Mouse (Mus musculus) left cerebral cortex, adult 2 months (tissue): ENCODE results near the gene Hrh3. TPM values are rescaled to one million over a fixed set of nuclear protein-coding genes. Genes with fewer than 3 reads are reported as not detected.

Source experiments
- DNase-seq, 2 experiments: peaks; one replicate each; pipeline ENCODE4 v3.0.0; 2021 to 2022; ENCODE audit warnings: low spot score in 2 of 2, mixed read lengths in 1 of 2; ENCODE audit errors: extremely low spot score in 1 of 2
- H3K27ac ChIP-seq: fragments of 200-600 bp; 2 replicates; pipeline ENCODE4 v1.8.1; 2022
- H3K4me3 ChIP-seq: fragments of 200-600 bp; 2 replicates; pipeline ENCODE4 v1.8.1; 2022
- CTCF ChIP-seq: fragments of 200-600 bp; IDR thresholded peaks from 2 replicates; pipeline ENCODE4 v1.8.1; 2022; ENCODE audit warnings: antibody characterized with exemption, mild to moderate bottlenecking, moderate library complexity
- intact Hi-C: fragments of 180-260 bp; cut with DNase I; formaldehyde crosslinking; loops from one replicate; pipeline ENCODE4 v1.15.1; 2025
- total RNA-seq, 2 experiments: library from RNA; stranded (reverse); gene quantifications; 2 replicates each; pipeline ENCODE4 v1.2.3; 2021

The Hrh3 gene
- total RNA-seq, 2 experiments from 2014 or later = 84.3 to 85.7 TPM

DNA sequence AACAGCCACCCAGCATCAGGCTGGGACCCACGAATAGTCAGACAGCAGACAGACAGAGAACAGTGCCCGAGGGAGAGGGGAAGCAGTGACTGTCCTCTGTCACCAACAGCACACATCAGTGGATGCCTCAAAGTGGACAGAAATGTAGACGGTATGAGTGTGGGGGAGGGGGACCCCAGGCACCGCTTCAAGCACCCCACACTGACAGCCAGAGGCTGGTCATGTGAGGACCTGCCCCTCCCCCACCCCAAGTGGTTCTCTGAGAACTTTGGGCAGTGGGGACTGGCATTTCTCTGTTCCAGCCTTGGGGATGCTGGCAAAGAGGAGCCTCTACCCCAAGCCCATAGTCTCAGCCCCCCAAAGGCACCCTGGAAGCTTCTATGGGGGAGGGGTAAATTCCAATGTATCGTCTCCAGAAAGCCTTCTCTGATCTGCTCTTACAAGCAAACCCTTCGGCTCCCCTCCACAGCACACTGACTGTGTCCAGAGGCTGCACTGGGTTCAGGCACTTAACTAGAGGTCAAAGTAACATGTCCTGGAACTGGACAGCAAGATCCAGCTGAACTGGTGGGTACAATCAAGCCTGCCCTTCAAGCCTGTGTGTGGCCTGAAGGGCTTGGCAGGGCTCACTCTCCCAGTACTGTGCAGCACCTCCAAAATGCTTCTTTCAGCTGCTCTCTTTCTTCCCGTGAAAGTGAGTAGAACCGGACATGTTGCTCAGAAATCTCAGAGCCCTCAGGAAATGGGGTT, 1.3 kb upstream of the Hrh3 start:
- Histone ChIP-seq H3K27ac (peak overlapping the region; percentile 85), H3K4me3 (no peak overlapping the region)
- no peak for DNase-seq
- TF ChIP-seq CTCF = no peak
- intact Hi-C loops = loop anchor here (2.0 kb wide), 1 partner anchor 13 kb away; the partner anchor contains the start of gene Osbpl2

- intact Hi-C loops = loop anchor here (2.0 to 5.0 kb wide), 2 partner anchors 14 to 67 kb away; partner anchors contain the start of genes Adrm1 and Osbpl2
- DNase-seq = no peak
Measured at GRCm38 (mm10) chr2:180104659-180105377, 530 bp upstream of the Hrh3 start.

GRCm38 (mm10) chr2:180103151-180103977, 924 bp downstream of the Hrh3 start:
- Histone ChIP-seq H3K27ac (peak overlapping the region; percentile 79), H3K4me3 (peak overlapping the region; percentile 69)
- no peak for TF ChIP-seq CTCF
- intact Hi-C loops = loop anchor here (5.0 kb wide), 1 partner anchor 69 kb away; the partner anchor contains the start of gene Adrm1
- DNase-seq = no peak

More at GRCm38 (mm10) chr2:180104659-180105377, 530 bp upstream of the Hrh3 start:
- TF ChIP-seq CTCF = no peak
- Histone ChIP-seq H3K4me3 (peak overlapping the region; percentile 69), H3K27ac (peak overlapping the region; percentile 85)

- no peak for TF ChIP-seq CTCF
- Histone ChIP-seq H3K27ac (no peak overlapping the region), H3K4me3 (no peak overlapping the region)
- DNase-seq = no peak
- intact Hi-C loops = no loop called here
Measured at GRCm38 (mm10) chr2:180099529-180099928, 4.8 kb downstream of the Hrh3 start.

DNA sequence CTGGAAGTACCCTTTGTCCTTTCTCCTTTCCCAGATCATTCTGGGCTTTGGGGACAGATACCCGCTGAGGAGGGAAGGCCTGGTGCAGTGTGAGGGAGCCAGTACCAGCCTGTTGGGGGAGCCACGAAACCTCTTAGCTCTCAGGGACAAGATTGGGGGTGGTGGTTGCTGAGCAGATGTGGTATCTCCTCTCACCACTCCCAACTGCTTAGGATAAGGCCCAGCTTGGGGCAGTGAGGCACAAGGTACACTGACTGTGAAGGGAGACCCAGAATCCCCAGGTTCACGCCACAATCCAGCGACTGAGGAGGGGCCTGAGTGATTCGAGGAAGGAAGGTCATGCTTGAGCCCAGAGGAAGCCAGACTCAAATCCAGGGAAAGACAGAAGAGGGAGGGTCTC, 6.1 kb downstream of the Hrh3 start:
- Histone ChIP-seq H3K4me3 (no peak overlapping the region), H3K27ac (no peak overlapping the region)
- no peak for DNase-seq
- intact Hi-C loops = no loop called here
- TF ChIP-seq CTCF = peak; percentile 24

DNA sequence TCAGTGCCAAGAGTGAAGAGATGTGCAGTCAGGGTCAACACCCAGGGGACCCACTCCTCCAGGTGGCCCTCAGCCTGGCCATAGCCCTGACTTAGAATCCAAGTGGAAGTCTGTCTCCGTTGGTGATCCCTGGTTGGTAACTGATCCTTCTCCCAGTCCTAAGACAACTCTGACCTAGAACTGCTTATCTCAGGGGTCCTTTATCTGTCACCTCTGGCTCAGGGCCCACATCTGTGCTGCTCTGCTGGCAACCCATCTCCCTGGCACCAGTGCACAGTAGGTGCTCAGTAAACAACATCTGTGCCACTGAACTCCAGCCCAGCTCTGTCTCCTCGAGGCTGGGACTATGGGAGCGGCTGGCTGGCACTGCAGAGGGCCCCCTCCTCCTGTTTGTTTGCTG, 6.7 kb downstream of the Hrh3 start:
- intact Hi-C loops = no loop called here
- no peak for DNase-seq
- Histone ChIP-seq H3K27ac (no peak overlapping the region), H3K4me3 (no peak overlapping the region)
- no peak for TF ChIP-seq CTCF

DNA sequence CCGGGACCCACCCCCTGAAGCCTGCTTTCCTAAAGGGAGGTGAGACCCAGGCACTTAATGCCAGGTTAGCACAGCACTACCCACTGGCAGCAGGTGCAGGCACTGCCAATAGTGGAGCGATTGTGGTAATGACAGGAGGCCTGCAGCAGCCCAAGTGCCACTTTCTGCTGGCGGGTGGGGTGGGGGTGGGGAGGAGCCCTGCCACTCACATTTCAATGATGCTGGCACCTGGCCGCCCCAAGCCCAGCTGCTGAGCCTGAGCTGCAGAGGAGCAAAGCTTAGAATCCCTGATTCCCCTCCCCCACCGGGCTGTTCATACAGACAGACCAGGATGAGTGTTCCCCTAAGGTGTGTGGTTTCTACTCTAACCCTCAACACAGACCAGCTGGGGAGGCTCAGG, 8.6 kb downstream of the Hrh3 start:
- no peak overlapping the region for H3K27ac ChIP-seq
- no peak overlapping the region for H3K4me3 ChIP-seq
- intact Hi-C loops = no loop called here
- no peak for DNase-seq
- TF ChIP-seq CTCF = no peak

DNA sequence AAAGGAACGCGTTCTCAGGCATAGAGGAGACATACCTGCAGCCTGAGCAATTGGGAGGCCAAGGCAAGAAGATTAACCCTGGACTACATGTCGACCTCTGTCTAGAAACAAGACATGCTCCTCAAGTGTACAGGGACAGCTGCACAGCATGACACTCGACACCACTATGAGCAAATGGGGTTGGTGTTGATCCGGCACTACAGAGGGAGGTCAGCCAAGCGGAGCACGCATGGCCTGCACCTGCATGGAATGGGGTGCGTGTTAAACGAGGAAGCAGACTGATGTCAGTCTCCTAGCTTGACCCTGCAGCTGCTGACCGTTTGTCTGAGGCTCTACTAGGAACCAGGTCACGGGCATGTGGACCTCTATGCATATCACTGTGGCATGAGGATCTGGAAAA, 14.0 kb downstream of the Hrh3 start:
- intact Hi-C loops = no loop called here
- TF ChIP-seq CTCF = no peak
- no peak for DNase-seq
- H3K4me3 ChIP-seq = no peak overlapping the region
- H3K27ac ChIP-seq = no peak overlapping the region

DNA sequence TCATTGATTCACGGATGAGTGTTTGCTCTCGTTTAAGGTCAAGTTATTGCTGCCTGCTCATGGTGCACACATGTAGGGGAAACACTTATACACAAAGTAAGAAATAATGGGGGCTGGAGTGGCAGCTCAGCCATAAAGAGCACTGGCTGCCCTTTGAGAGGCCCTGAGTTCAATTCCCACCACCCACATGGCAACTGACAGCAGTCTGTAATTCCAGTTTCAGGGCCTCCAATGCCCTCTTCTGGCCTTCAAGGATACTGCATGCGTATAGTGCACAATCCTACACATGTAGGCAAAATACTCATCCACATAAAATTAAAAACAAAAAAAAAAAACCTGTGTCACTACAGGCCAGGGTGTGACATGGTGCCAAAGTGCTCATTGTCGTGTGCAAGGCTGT, 16.8 kb downstream of the Hrh3 start:
- intact Hi-C loops = loop anchor here (5.0 kb wide), 1 partner anchor 80 kb away; no protein-coding TSS in a partner anchor
- Histone ChIP-seq H3K4me3 (no peak overlapping the region), H3K27ac (no peak overlapping the region)
- no peak for DNase-seq
- TF ChIP-seq CTCF = peak; percentile 38

DNA sequence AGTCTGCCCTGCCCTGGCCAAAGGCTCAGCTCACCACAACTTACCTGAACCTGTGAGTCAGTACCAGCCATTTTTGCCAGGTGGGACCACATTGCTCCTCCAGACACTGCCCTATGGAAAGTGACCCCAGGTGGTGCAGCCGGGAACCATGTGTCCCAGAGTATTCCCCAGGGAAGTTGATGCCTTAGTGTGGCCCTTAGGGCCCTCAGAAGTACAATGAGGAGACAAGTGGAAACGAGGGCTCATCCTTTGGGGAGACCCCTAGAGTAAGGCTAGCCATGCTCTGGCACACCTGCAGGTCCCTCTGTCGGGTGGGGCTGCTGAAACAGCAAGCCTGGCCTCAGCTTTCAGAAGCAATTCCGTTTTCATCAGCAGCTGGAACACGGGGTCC, 17.7 kb downstream of the Hrh3 start:
- H3K27ac ChIP-seq = no peak overlapping the region
- DNase-seq = no peak
- TF ChIP-seq CTCF = no peak
- H3K4me3 ChIP-seq = no peak overlapping the region
- intact Hi-C loops = loop anchor here (5.0 kb wide), 1 partner anchor 81 kb away; no protein-coding TSS in a partner anchor

- intact Hi-C loops = loop anchor here (5.0 kb wide), 1 partner anchor 81 kb away; no protein-coding TSS in a partner anchor
- TF ChIP-seq CTCF = no peak
- no peak overlapping the region for H3K27ac ChIP-seq
- DNase-seq = no peak
- no peak overlapping the region for H3K4me3 ChIP-seq
Measured at GRCm38 (mm10) chr2:180085926-180086636, 18.2 kb downstream of the Hrh3 start.
